Mouse (Mus musculus): ENCODE measurements around the gene Lrp11. TPM values are rescaled to one million over a fixed set of nuclear protein-coding genes. Genes with fewer than 3 reads are reported as not detected.

Gene Lrp11
- total RNA-seq, 2 experiments from 2014 or later, result 149 TPM

- H3K27ac ChIP-seq, result no peak within 1 kb of the TSS; the same call in 1 of the 2 replicates
These were observed 77.8 kb downstream of the Lrp11 start, which contains the start of gene Nup43 for GRCm38 (mm10) chr10:7667342-7667802. Nup43 (plus strand) TSS chr10:7667503.

GRCm38 (mm10) chr10:7673673-7674072 lies 84.1 kb downstream of the Lrp11 start:
- H3K27ac ChIP-seq, result no peak overlapping the region
- no peak for DNase-seq (ENCODE audit: extremely low spot score in 1 of 2, low spot score in 2 of 2)
- intact Hi-C loops (cut with DNase I), result no loop called here
- H3K4me3 ChIP-seq, result no peak overlapping the region
- TF ChIP-seq CTCF (IDR thresholded peaks at IDR 0.05), result peak; percentile 57

More at GRCm38 (mm10) chr10:7667342-7667802, 77.8 kb downstream of the Lrp11 start, which contains the start of gene Nup43:
- no peak for TF ChIP-seq CTCF (IDR thresholded peaks at IDR 0.05)
- peak; percentile 88 to 89 for DNase-seq (ENCODE audit: extremely low spot score in 1 of 2, low spot score in 2 of 2)
- peak within 1 kb of the TSS; percentile 64 for H3K4me3 ChIP-seq
- intact Hi-C loops (cut with DNase I), result no loop called here

Other genes starting within 250 kb of the Lrp11 start
- gene Ulbp1, start 116.2 kb upstream of the Lrp11 start, total RNA-seq (2021), result under 1 TPM in 1 of 2 experiments, not detected in 1; 0.07 TPM
- 1 to 10 TPM; 5.2 to 5.6 TPM for gene Nup43, start 77.7 kb downstream of the Lrp11 start, total RNA-seq (2021)
- gene Pcmt1, start 91.3 kb downstream of the Lrp11 start, total RNA-seq (2021), result 100 to 1,000 TPM; 183 to 205 TPM
- gene Lats1, start 91.4 kb downstream of the Lrp11 start, total RNA-seq (2021), result 10 to 100 TPM; 31.9 to 32.0 TPM
- 10 to 100 TPM; 16.8 to 18.5 TPM for gene Katna1, start 136.2 kb downstream of the Lrp11 start, total RNA-seq (2021)
- 10 to 100 TPM; 15.8 to 18.7 TPM for gene Ginm1, start 203.0 kb downstream of the Lrp11 start, total RNA-seq (2021)
- gene Ppil4, start 203.1 kb downstream of the Lrp11 start, total RNA-seq (2021), result 10 to 100 TPM; 32.5 to 33.5 TPM
- under 1 TPM in 1 of 2 experiments, not detected in 1; 0.07 TPM for gene Zc3h12d, start 242.7 kb downstream of the Lrp11 start, total RNA-seq (2021)

Data from left cerebral cortex, adult 2 months (tissue).